Mouse (Mus musculus) G1E (cell line): Measurements from ENCODE around the gene Mgp. TPM values are rescaled to one million over a fixed set of nuclear protein-coding genes. Genes with fewer than 3 reads are reported as not detected.
"Not testable (repeated sequence)": the region's sequence is repeated elsewhere in the genome, so short reads cannot be mapped to it uniquely, and the experiment has no call there.

Experiments used
- ATAC-seq: 2 replicates; pipeline ENCODE4 v1.8.0; 2016; ENCODE audit warnings: mild to moderate bottlenecking; ENCODE audit not compliant: insufficient number of reproducible peaks, poor library complexity, low FRiP score, severe bottlenecking; ENCODE audit errors: extremely low read depth
- DNase-seq: peaks from one replicate; pipeline ENCODE4 v3.0.0; 2012; ENCODE audit warnings: low spot score
- H3K27me3 ChIP-seq: 2 replicates; pipeline ENCODE4 v1.6.1; 2012; ENCODE audit warnings: mild to moderate bottlenecking, low read length, inconsistent platforms; ENCODE audit not compliant: insufficient read depth
- H3K36me3 ChIP-seq: replicated peaks from 2 replicates; pipeline ENCODE3; 2012; ENCODE audit warnings: mild to moderate bottlenecking, inconsistent platforms
- H3K4me1 ChIP-seq: 2 replicates; pipeline ENCODE4 v1.6.1; 2012; ENCODE audit warnings: low read depth, low read length, inconsistent platforms, mixed read lengths; ENCODE audit not compliant: insufficient read depth
- H3K4me3 ChIP-seq: 2 replicates; pipeline ENCODE4 v1.5.1; 2012; ENCODE audit warnings: low read depth, mild to moderate bottlenecking, inconsistent platforms, low read length, moderate library complexity, mixed read lengths
- H3K9me3 ChIP-seq: replicated peaks from 2 replicates; pipeline ENCODE4 v1.6.1; 2012; ENCODE audit warnings: inconsistent platforms
- CTCF ChIP-seq: IDR thresholded peaks from 2 replicates; pipeline ENCODE4 v1.5.1; 2012; ENCODE audit warnings: low read depth, low read length, inconsistent platforms, mixed read lengths
- GATA1 ChIP-seq: IDR thresholded peaks from 2 replicates; pipeline ENCODE4 v1.6.1; 2012; ENCODE audit warnings: borderline replicate concordance, low read length, inconsistent platforms, mixed read lengths
- GATA2 ChIP-seq: IDR thresholded peaks from 2 replicates; pipeline ENCODE4 v1.6.1; 2012; ENCODE audit warnings: low read depth, low read length, inconsistent platforms, borderline replicate concordance
- POLR2AphosphoS5 ChIP-seq: IDR thresholded peaks from 2 replicates; pipeline ENCODE4 v1.6.1; 2012; ENCODE audit warnings: low read depth, low read length, inconsistent platforms; ENCODE audit not compliant: insufficient replicate concordance
- TAL1 ChIP-seq: conservative IDR thresholded peaks from 2 replicates; pipeline ENCODE4 v1.6.1; 2012; ENCODE audit warnings: low read depth, low read length, inconsistent platforms, mixed read lengths
- polyA plus RNA-seq: library from polyadenylated mRNA; stranded (reverse); fragments of >175 nt; gene quantifications from 2 replicates; pipeline ENCODE4 v1.2.3, GENCODE M21; 2012
- total RNA-seq, 2 experiments: library from RNA; stranded (forward) in 1 of 2; stranded (reverse) in 1 of 2; fragments of 200-1000 nt in 1 of 2; fragments of >200 nt in 1 of 2; fragmentation: Nextera tagmentation in 1 of 2; gene quantifications; 2 replicates each; pipeline ENCODE4 v1.2.3; 2014 to 2017

Gene Mgp
- total and polyA plus RNA-seq, 3 experiments: 0.16 TPM; not detected in 2

GRCm38 (mm10) chr6:136889554-136889953 lies 13.9 kb upstream of the Mgp start:
- H3K4me1 ChIP-seq: no peaks in the 10 kb centered on the region
- H3K9me3 ChIP-seq: no peaks in the 10 kb centered on the region
- TF ChIP-seq TAL1 (no peak), GATA2 (no peak), GATA1 (no peak), POLR2AphosphoS5 (no peak)
- no peaks in the 10 kb centered on the region for H3K36me3 ChIP-seq
- DNase-seq (no peak), ATAC-seq (no peak)
- H3K4me3 ChIP-seq: no peak overlapping the region
- H3K27me3 ChIP-seq: peaks cover 8% of the 10 kb centered on the region

DNA sequence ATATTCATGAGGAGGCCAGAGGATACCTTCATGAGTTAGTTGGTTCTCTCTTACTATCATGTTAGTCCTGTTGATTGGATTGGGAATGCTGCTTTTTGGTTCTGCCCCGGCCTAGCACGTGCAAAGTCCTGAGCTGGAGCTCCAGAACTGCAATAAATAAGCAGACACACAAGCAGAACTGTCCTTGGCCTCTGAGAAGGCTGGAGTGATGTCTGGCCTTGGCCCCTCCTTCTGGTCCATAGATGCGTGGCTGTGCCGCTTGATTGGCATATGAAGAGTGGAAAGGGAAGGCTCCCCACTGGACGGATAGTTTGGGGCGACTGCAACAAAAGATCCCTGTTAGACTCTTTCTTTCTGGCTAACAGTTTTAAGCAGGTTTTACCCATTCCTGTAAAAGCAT lies 13.4 kb upstream of the Mgp start:
- DNase-seq (no peak), ATAC-seq (no peak)
- no peak for TF ChIP-seq TAL1
- no peak for TF ChIP-seq GATA2
- TF ChIP-seq POLR2AphosphoS5: no peak
- TF ChIP-seq CTCF: no peak
- no peak for TF ChIP-seq GATA1
- no peak overlapping the region for H3K4me3 ChIP-seq
- H3K27me3 ChIP-seq: peaks cover 8% of the 10 kb centered on the region
- H3K9me3 ChIP-seq: no peaks in the 10 kb centered on the region
- no peaks in the 10 kb centered on the region for H3K4me1 ChIP-seq
- H3K36me3 ChIP-seq: no peaks in the 10 kb centered on the region

GRCm38 (mm10) chr6:136887854-136888253 lies 12.2 kb upstream of the Mgp start:
- H3K4me1 ChIP-seq: no peaks in the 10 kb centered on the region
- no peak overlapping the region for H3K4me3 ChIP-seq
- ATAC-seq (no peak), DNase-seq (no peak)
- H3K36me3 ChIP-seq: no peaks in the 10 kb centered on the region
- TF ChIP-seq POLR2AphosphoS5 (no peak), TAL1 (no peak), CTCF (no peak)
- H3K27me3 ChIP-seq: peaks cover 8% of the 10 kb centered on the region
- H3K9me3 ChIP-seq: no peaks in the 10 kb centered on the region

GRCm38 (mm10) chr6:136884766-136885165 lies 9.1 kb upstream of the Mgp start:
- not testable (repeated sequence) for DNase-seq, H3K9me3 ChIP-seq, ATAC-seq, H3K36me3 ChIP-seq, H3K4me1 ChIP-seq, H3K4me3 ChIP-seq
- H3K27me3 ChIP-seq: peaks cover 14% of the 10 kb centered on the region

GRCm38 (mm10) chr6:136883961-136884360 lies 8.3 kb upstream of the Mgp start:
- no peaks in the 10 kb centered on the region for H3K4me1 ChIP-seq
- ATAC-seq (no peak), DNase-seq (no peak)
- H3K27me3 ChIP-seq: peaks cover 14% of the 10 kb centered on the region
- no peak overlapping the region for H3K4me3 ChIP-seq
- H3K9me3 ChIP-seq: no peaks in the 10 kb centered on the region
- no peaks in the 10 kb centered on the region for H3K36me3 ChIP-seq
- TF ChIP-seq GATA2 (no peak), POLR2AphosphoS5 (no peak), TAL1 (no peak), GATA1 (no peak), CTCF (no peak)

- no peak for TF ChIP-seq POLR2AphosphoS5
- TF ChIP-seq TAL1: no peak
- TF ChIP-seq GATA2: no peak
- TF ChIP-seq GATA1: no peak
- no peak for TF ChIP-seq CTCF
- no peaks in the 10 kb centered on the region for H3K9me3 ChIP-seq
- ATAC-seq (no peak), DNase-seq (no peak)
- H3K4me1 ChIP-seq: no peaks in the 10 kb centered on the region
- H3K27me3 ChIP-seq: peaks cover 14% of the 10 kb centered on the region
- no peak overlapping the region for H3K4me3 ChIP-seq
- no peaks in the 10 kb centered on the region for H3K36me3 ChIP-seq
Observed at GRCm38 (mm10) chr6:136883431-136883915, 7.8 kb upstream of the Mgp start.

GRCm38 (mm10) chr6:136881678-136882077 lies 6.1 kb upstream of the Mgp start:
- Histone ChIP-seq H3K4me3 (no peak overlapping the region), H3K9me3 (no peaks in the 10 kb centered on the region), H3K27me3 (peaks cover 11% of the 10 kb centered on the region), H3K36me3 (no peaks in the 10 kb centered on the region), H3K4me1 (no peaks in the 10 kb centered on the region)
- no peak for DNase-seq
- TF ChIP-seq CTCF: no peak
- no peak for TF ChIP-seq POLR2AphosphoS5
- no peak for TF ChIP-seq GATA2
- TF ChIP-seq GATA1: no peak
- no peak for TF ChIP-seq TAL1
- no peak for ATAC-seq
